Mouse (Mus musculus) midbrain, embryonic 14.5 days (tissue): ENCODE results near the gene Mcu. TPM values are rescaled to one million over a fixed set of nuclear protein-coding genes. Genes with fewer than 3 reads are reported as not detected.

ENCODE experiments used
- ATAC-seq: fragments of 200-750 bp; cut with Nextera tagmentation; 2 replicates; pipeline ENCODE4 v1.8.0; 2017; ENCODE audit warnings: moderate number of reproducible peaks, moderate library complexity; ENCODE audit not compliant: low FRiP score, low TSS enrichment
- DNase-seq: peaks from one replicate; pipeline ENCODE4 v3.0.0-alpha.2; 2015
- H3K27ac ChIP-seq: fragments of 300-500 bp; sonication (generic); replicated peaks from 2 replicates; pipeline ENCODE4 v1.5.1; 2014; ENCODE audit warnings: mild to moderate bottlenecking, low read depth, low read length, moderate library complexity
- H3K27me3 ChIP-seq: fragments of 300-500 bp; sonication (generic); 2 replicates; pipeline ENCODE4 v1.6.1; 2014; ENCODE audit warnings: low read length, control low read depth, mixed read lengths; ENCODE audit not compliant: control insufficient read depth, insufficient read depth
- H3K36me3 ChIP-seq: fragments of 300-500 bp; sonication (generic); 2 replicates; pipeline ENCODE4 v1.6.1; 2014; ENCODE audit warnings: low read length, control low read depth; ENCODE audit not compliant: control insufficient read depth, insufficient read depth
- H3K4me1 ChIP-seq: fragments of 300-500 bp; sonication (generic); 2 replicates; pipeline ENCODE4 v1.6.1; 2014; ENCODE audit warnings: mild to moderate bottlenecking, antibody characterized with exemption, low read length, control low read depth; ENCODE audit not compliant: control insufficient read depth, insufficient read depth
- H3K4me2 ChIP-seq: fragments of 300-500 bp; sonication (generic); 2 replicates; pipeline ENCODE4 v1.6.1; 2014; ENCODE audit warnings: mild to moderate bottlenecking, low read length, moderate library complexity
- H3K4me3 ChIP-seq: fragments of 300-500 bp; sonication (generic); replicated peaks from 2 replicates; pipeline ENCODE4 v1.5.1; 2014; ENCODE audit warnings: low read depth, low read length
- H3K9ac ChIP-seq: fragments of 300-500 bp; sonication (generic); replicated peaks from 2 replicates; pipeline ENCODE4 v1.6.1; 2014; ENCODE audit warnings: mild to moderate bottlenecking, low read length, moderate library complexity
- H3K9me3 ChIP-seq: fragments of 300-500 bp; sonication (generic); 2 replicates; pipeline ENCODE4 v1.6.1; 2016; ENCODE audit warnings: low read length, control low read depth, mixed read lengths; ENCODE audit not compliant: control insufficient read depth
- WGBS: fragments of 180-500 bp; shearing (Covaris S2); extraction: QIAGEN DNeasy Blood & Tissue Kit; methylation state at CpG from one replicate; pipeline ENCODE4 v1.1.7; 2014; 5-methylcytosine and 5-hydroxymethylcytosine counted together
- polyA plus RNA-seq: library from polyadenylated mRNA; unstranded; fragments of >200 nt; fragmentation: Nextera tagmentation; extraction: Ambion mirVana; gene quantifications from 2 replicates; pipeline ENCODE4 v1.2.1, GENCODE M21; 2014

Mcu gene
- polyA plus RNA-seq, 1 experiment from 2014 or later = 24.7 TPM

GRCm38 (mm10) chr10:59558164-59558563 lies 58.3 kb downstream of the Mcu start:
- Histone ChIP-seq H3K27me3 (no peaks in the 10 kb centered on the region), H3K9ac (no peak overlapping the region), H3K27ac (no peak overlapping the region), H3K9me3 (no peaks in the 10 kb centered on the region), H3K36me3 (no peaks in the 10 kb centered on the region), H3K4me1 (no peaks in the 10 kb centered on the region), H3K4me3 (no peak overlapping the region), H3K4me2 (no peak overlapping the region)
- 89% methylated on average over 5 of the region's 5 CpGs for WGBS
- ATAC-seq (no peak), DNase-seq (no peak)

- no peak for DNase-seq
- WGBS = 46% methylated on average over 5 of the region's 5 CpGs
- Histone ChIP-seq H3K36me3 (no peaks in the 10 kb centered on the region), H3K4me1 (no peaks in the 10 kb centered on the region), H3K4me2 (no peak overlapping the region), H3K4me3 (no peak overlapping the region), H3K9ac (no peak overlapping the region), H3K27ac (no peak overlapping the region), H3K27me3 (no peaks in the 10 kb centered on the region), H3K9me3 (no peaks in the 10 kb centered on the region)
- no peak for ATAC-seq
Observed at GRCm38 (mm10) chr10:59556541-59556940, 60.0 kb downstream of the Mcu start.

- Histone ChIP-seq H3K36me3 (no peaks in the 10 kb centered on the region), H3K9me3 (no peaks in the 10 kb centered on the region), H3K4me1 (no peaks in the 10 kb centered on the region), H3K27ac (no peak overlapping the region), H3K9ac (no peak overlapping the region), H3K4me3 (no peak overlapping the region), H3K27me3 (no peaks in the 10 kb centered on the region), H3K4me2 (no peak overlapping the region)
- DNase-seq = no peak
- ATAC-seq = no peak
- 95% methylated on average over 1 of the region's 1 CpGs for WGBS
Observed at GRCm38 (mm10) chr10:59554243-59554642, 62.2 kb downstream of the Mcu start.

- no peak for ATAC-seq
- DNase-seq = no peak
- 66% methylated on average over 1 of the region's 1 CpGs for WGBS
Observed at GRCm38 (mm10) chr10:59552456-59552855, 64.0 kb downstream of the Mcu start.

GRCm38 (mm10) chr10:59548768-59549333 lies 67.6 kb downstream of the Mcu start:
- H3K9ac ChIP-seq = no peak overlapping the region
- H3K27ac ChIP-seq = no peak overlapping the region
- 0 out of 2 replicates have a peak, but pooled peaks cover 3% of the 10 kb centered on the region for H3K9me3 ChIP-seq
- H3K27me3 ChIP-seq = no peaks in the 10 kb centered on the region
- DNase-seq (no peak), ATAC-seq (no peak)
- 81% methylated on average over 11 of the region's 11 CpGs for WGBS
- no peaks in the 10 kb centered on the region for H3K4me1 ChIP-seq
- no peak overlapping the region for H3K4me3 ChIP-seq
- H3K36me3 ChIP-seq = no peaks in the 10 kb centered on the region
- H3K4me2 ChIP-seq = no peak overlapping the region

More at GRCm38 (mm10) chr10:59552456-59552855, 64.0 kb downstream of the Mcu start:
- Histone ChIP-seq H3K36me3 (no peaks in the 10 kb centered on the region), H3K4me2 (no peak overlapping the region), H3K27ac (no peak overlapping the region), H3K27me3 (no peaks in the 10 kb centered on the region), H3K9me3 (no peaks in the 10 kb centered on the region), H3K9ac (no peak overlapping the region), H3K4me3 (no peak overlapping the region), H3K4me1 (no peaks in the 10 kb centered on the region)

- H3K9ac ChIP-seq = no peak overlapping the region
- 0 out of 2 replicates have a peak, but pooled peaks cover 3% of the 10 kb centered on the region for H3K9me3 ChIP-seq
- H3K27me3 ChIP-seq = no peaks in the 10 kb centered on the region
- no peak overlapping the region for H3K4me3 ChIP-seq
- no peak overlapping the region for H3K27ac ChIP-seq
- H3K4me1 ChIP-seq = no peaks in the 10 kb centered on the region
- H3K36me3 ChIP-seq = no peaks in the 10 kb centered on the region
- H3K4me2 ChIP-seq = no peak overlapping the region
- DNase-seq = no peak
- 46% methylated on average over 6 of the region's 6 CpGs for WGBS
- no peak for ATAC-seq
Observed at GRCm38 (mm10) chr10:59548211-59548610, 68.3 kb downstream of the Mcu start.

GRCm38 (mm10) chr10:59547426-59547825 lies 69.1 kb downstream of the Mcu start:
- Histone ChIP-seq H3K27ac (no peak overlapping the region), H3K4me2 (no peak overlapping the region), H3K9ac (no peak overlapping the region), H3K4me1 (no peaks in the 10 kb centered on the region), H3K27me3 (no peaks in the 10 kb centered on the region), H3K4me3 (no peak overlapping the region), H3K9me3 (0 out of 2 replicates have a peak, but pooled peaks cover 3% of the 10 kb centered on the region), H3K36me3 (no peaks in the 10 kb centered on the region)
- DNase-seq (peak; percentile 19), ATAC-seq (no peak)
- WGBS = 9% methylated on average over 7 of the region's 7 CpGs

GRCm38 (mm10) chr10:59545169-59545568 lies 71.3 kb downstream of the Mcu start:
- H3K4me1 ChIP-seq = peaks cover under 1% of the 10 kb centered on the region
- no peak overlapping the region for H3K4me2 ChIP-seq
- ATAC-seq (no peak), DNase-seq (no peak)
- WGBS = 95% methylated on average over 7 of the region's 7 CpGs
- H3K27ac ChIP-seq = no peak overlapping the region
- H3K4me3 ChIP-seq = no peak overlapping the region
- no peaks in the 10 kb centered on the region for H3K27me3 ChIP-seq
- H3K9me3 ChIP-seq = 0 out of 2 replicates have a peak, but pooled peaks cover 3% of the 10 kb centered on the region
- H3K36me3 ChIP-seq = no peaks in the 10 kb centered on the region
- no peak overlapping the region for H3K9ac ChIP-seq

DNA sequence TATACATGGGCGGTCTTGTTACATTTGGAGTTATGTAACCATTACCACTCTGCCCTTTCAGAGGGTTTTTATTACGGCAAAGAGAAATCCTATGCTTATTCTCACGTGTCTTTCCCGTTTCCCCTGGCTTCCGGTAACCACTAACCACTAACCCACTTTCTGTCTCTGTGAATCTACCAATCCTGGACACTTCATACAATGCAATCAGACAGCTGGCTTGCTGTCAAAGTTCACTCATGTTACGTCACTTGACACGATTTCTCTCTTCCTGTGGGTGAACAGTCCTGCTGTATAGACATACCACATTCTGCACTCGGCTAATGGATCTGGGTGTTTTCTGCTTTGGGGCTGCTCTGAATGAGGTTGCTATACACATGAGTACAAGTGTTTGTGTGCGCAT lies 73.1 kb downstream of the Mcu start:
- no peak overlapping the region for H3K9ac ChIP-seq
- no peak overlapping the region for H3K4me2 ChIP-seq
- no peaks in the 10 kb centered on the region for H3K27me3 ChIP-seq
- DNase-seq (no peak), ATAC-seq (no peak)
- no peak overlapping the region for H3K4me3 ChIP-seq
- no peak overlapping the region for H3K27ac ChIP-seq
- 95% methylated on average over 9 of the region's 9 CpGs for WGBS
- 0 out of 2 replicates have a peak, but pooled peaks cover 3% of the 10 kb centered on the region for H3K9me3 ChIP-seq
- H3K4me1 ChIP-seq = peaks cover 19% of the 10 kb centered on the region
- no peaks in the 10 kb centered on the region for H3K36me3 ChIP-seq
